Mouse (Mus musculus) embryonic facial prominence, embryonic 15.5 days (tissue): ENCODE data around the gene Aldh5a1. TPM values are rescaled to one million over a fixed set of nuclear protein-coding genes. Genes with fewer than 3 reads are reported as not detected.
A peak's percentile ranks its signal among the peaks of the same experiment; 100 is the strongest.

Experiments used
- ATAC-seq: fragments of 200-750 bp; cut with Nextera tagmentation; 2 replicates; pipeline ENCODE4 v1.8.0; 2017; ENCODE audit warnings: low read depth, moderate TSS enrichment; ENCODE audit not compliant: insufficient number of reproducible peaks, low FRiP score, low TSS enrichment
- H3K27ac ChIP-seq: fragments of 300-500 bp; sonication (generic); replicated peaks from 2 replicates; pipeline ENCODE4 v1.5.1; 2015; ENCODE audit warnings: mild to moderate bottlenecking, inconsistent platforms
- H3K27me3 ChIP-seq: fragments of 300-500 bp; sonication (generic); 2 replicates; pipeline ENCODE4 v1.6.1; 2015; ENCODE audit warnings: inconsistent platforms
- H3K36me3 ChIP-seq: fragments of 300-500 bp; sonication (generic); 2 replicates; pipeline ENCODE4 v1.6.1; 2015; ENCODE audit warnings: mild to moderate bottlenecking, inconsistent platforms
- H3K4me1 ChIP-seq: fragments of 300-500 bp; sonication (generic); 2 replicates; pipeline ENCODE4 v1.6.1; 2015; ENCODE audit warnings: inconsistent platforms
- H3K4me2 ChIP-seq: fragments of 300-500 bp; sonication (generic); replicated peaks from 2 replicates; pipeline ENCODE4 v1.6.1; 2015; ENCODE audit warnings: mild to moderate bottlenecking, inconsistent platforms
- H3K4me3 ChIP-seq: fragments of 300-500 bp; sonication (generic); replicated peaks from 2 replicates; pipeline ENCODE4 v1.5.1; 2015; ENCODE audit warnings: mild to moderate bottlenecking, inconsistent platforms
- H3K9ac ChIP-seq: fragments of 300-500 bp; sonication (generic); 2 replicates; pipeline ENCODE4 v1.6.1; 2015; ENCODE audit warnings: inconsistent platforms
- H3K9me3 ChIP-seq: fragments of 300-500 bp; sonication (generic); replicated peaks from 2 replicates; pipeline ENCODE4 v1.6.1; 2016; ENCODE audit warnings: inconsistent platforms
- WGBS: fragments of 180-500 bp; shearing (Covaris S2); methylation state at CpG from one replicate; pipeline ENCODE4 v1.1.7; 2015; 5-methylcytosine and 5-hydroxymethylcytosine counted together
- polyA plus RNA-seq: library from polyadenylated mRNA; unstranded; fragments of >200 nt; fragmentation: Nextera tagmentation; extraction: Ambion mirVana; gene quantifications from 2 replicates; pipeline ENCODE4 v1.2.1, GENCODE M21; 2015

The Aldh5a1 gene
- polyA plus RNA-seq, 1 experiment from 2014 or later, result 5.7 TPM

- Histone ChIP-seq H3K4me1 (peaks cover 18% of the 10 kb centered on the region), H3K9me3 (no peaks in the 10 kb centered on the region), H3K36me3 (no peaks in the 10 kb centered on the region), H3K4me3 (no peak overlapping the region), H3K4me2 (no peak overlapping the region), H3K27ac (no peak overlapping the region), H3K9ac (no peak overlapping the region), H3K27me3 (no peaks in the 10 kb centered on the region)
- WGBS, result 93% methylated on average over 7 of the region's 7 CpGs
- no peak for ATAC-seq
Measured at GRCm38 (mm10) chr13:24933199-24933598, 4.3 kb downstream of the Aldh5a1 start.

GRCm38 (mm10) chr13:24930591-24930990 is 6.9 kb downstream of the Aldh5a1 start:
- H3K27ac ChIP-seq, result no peak overlapping the region
- no peaks in the 10 kb centered on the region for H3K27me3 ChIP-seq
- ATAC-seq, result no peak
- H3K4me3 ChIP-seq, result no peak overlapping the region
- H3K4me2 ChIP-seq, result no peak overlapping the region
- H3K9ac ChIP-seq, result no peak overlapping the region
- H3K36me3 ChIP-seq, result no peaks in the 10 kb centered on the region
- H3K4me1 ChIP-seq, result 0 out of 2 replicates have a peak, but pooled peaks cover 3% of the 10 kb centered on the region
- H3K9me3 ChIP-seq, result no peaks in the 10 kb centered on the region

- Histone ChIP-seq H3K36me3 (peaks cover 32% of the 10 kb centered on the region), H3K9me3 (no peaks in the 10 kb centered on the region), H3K27ac (no peak overlapping the region), H3K9ac (no peak overlapping the region), H3K4me3 (no peak overlapping the region), H3K27me3 (no peaks in the 10 kb centered on the region), H3K4me1 (no peaks in the 10 kb centered on the region), H3K4me2 (no peak overlapping the region)
- ATAC-seq, result no peak
- 88% methylated on average over 5 of the region's 5 CpGs for WGBS
Measured at GRCm38 (mm10) chr13:24923991-24924390, 13.5 kb downstream of the Aldh5a1 start.

- ATAC-seq, result no peak
- peaks cover 45% of the 10 kb centered on the region for H3K36me3 ChIP-seq
- H3K4me2 ChIP-seq, result no peak overlapping the region
- H3K9ac ChIP-seq, result no peak overlapping the region
- H3K4me3 ChIP-seq, result no peak overlapping the region
- H3K27ac ChIP-seq, result no peak overlapping the region
- H3K9me3 ChIP-seq, result no peaks in the 10 kb centered on the region
- no peaks in the 10 kb centered on the region for H3K27me3 ChIP-seq
- no peaks in the 10 kb centered on the region for H3K4me1 ChIP-seq
- 87% methylated on average over 6 of the region's 6 CpGs for WGBS
Measured at GRCm38 (mm10) chr13:24921281-24921680, 16.2 kb downstream of the Aldh5a1 start.

GRCm38 (mm10) chr13:24920333-24920977 is 17.0 kb downstream of the Aldh5a1 start:
- 0 out of 2 replicates have a peak, but pooled peaks have one; percentile 51 for ATAC-seq
- 23% methylated on average over 5 of the region's 5 CpGs for WGBS

GRCm38 (mm10) chr13:24915831-24916230 is 21.6 kb downstream of the Aldh5a1 start:
- ATAC-seq, result no peak
- Histone ChIP-seq H3K4me2 (no peak overlapping the region), H3K9ac (no peak overlapping the region), H3K27ac (no peak overlapping the region), H3K4me1 (no peaks in the 10 kb centered on the region), H3K4me3 (no peak overlapping the region), H3K27me3 (no peaks in the 10 kb centered on the region), H3K9me3 (no peaks in the 10 kb centered on the region), H3K36me3 (peaks cover 50% of the 10 kb centered on the region)
- 69% methylated on average over 13 of the region's 13 CpGs for WGBS

More at GRCm38 (mm10) chr13:24920333-24920977, 17.0 kb downstream of the Aldh5a1 start:
- Histone ChIP-seq H3K4me2 (no peak overlapping the region), H3K27ac (no peak overlapping the region), H3K4me1 (no peaks in the 10 kb centered on the region), H3K4me3 (no peak overlapping the region), H3K9me3 (no peaks in the 10 kb centered on the region), H3K36me3 (peaks cover 52% of the 10 kb centered on the region), H3K9ac (no peak overlapping the region), H3K27me3 (no peaks in the 10 kb centered on the region)

GRCm38 (mm10) chr13:24914915-24915314 is 22.5 kb downstream of the Aldh5a1 start:
- Histone ChIP-seq H3K4me1 (no peaks in the 10 kb centered on the region), H3K4me2 (no peak overlapping the region), H3K9me3 (no peaks in the 10 kb centered on the region), H3K36me3 (peaks cover 50% of the 10 kb centered on the region), H3K9ac (no peak overlapping the region), H3K27ac (no peak overlapping the region), H3K27me3 (no peaks in the 10 kb centered on the region), H3K4me3 (no peak overlapping the region)
- 91% methylated on average over 4 of the region's 4 CpGs for WGBS
- ATAC-seq, result no peak

GRCm38 (mm10) chr13:24913576-24913975 is 23.9 kb downstream of the Aldh5a1 start:
- no peak overlapping the region for H3K27ac ChIP-seq
- H3K36me3 ChIP-seq, result peaks cover 44% of the 10 kb centered on the region
- H3K4me2 ChIP-seq, result no peak overlapping the region
- ATAC-seq, result no peak
- no peak overlapping the region for H3K4me3 ChIP-seq
- H3K9me3 ChIP-seq, result no peaks in the 10 kb centered on the region
- no peaks in the 10 kb centered on the region for H3K4me1 ChIP-seq
- 94% methylated on average over 7 of the region's 7 CpGs for WGBS
- no peak overlapping the region for H3K9ac ChIP-seq
- no peaks in the 10 kb centered on the region for H3K27me3 ChIP-seq

GRCm38 (mm10) chr13:24909112-24909511 is 28.3 kb downstream of the Aldh5a1 start:
- WGBS, result 87% methylated on average over 1 of the region's 1 CpGs
- no peak for ATAC-seq
- no peaks in the 10 kb centered on the region for H3K4me1 ChIP-seq

GRCm38 (mm10) chr13:24906831-24907570 is 30.5 kb downstream of the Aldh5a1 start:
- H3K9me3 ChIP-seq, result no peaks in the 10 kb centered on the region
- no peak overlapping the region for H3K4me3 ChIP-seq
- WGBS, result 82% methylated on average over 11 of the region's 11 CpGs
- no peaks in the 10 kb centered on the region for H3K4me1 ChIP-seq
- 0 out of 2 replicates have a peak, but pooled peaks cover 5% of the 10 kb centered on the region for H3K36me3 ChIP-seq
- ATAC-seq, result no peak
- H3K27me3 ChIP-seq, result no peaks in the 10 kb centered on the region
- H3K27ac ChIP-seq, result no peak overlapping the region
- no peak overlapping the region for H3K9ac ChIP-seq
- H3K4me2 ChIP-seq, result no peak overlapping the region

More at GRCm38 (mm10) chr13:24909112-24909511, 28.3 kb downstream of the Aldh5a1 start:
- H3K27ac ChIP-seq, result no peak overlapping the region
- no peak overlapping the region for H3K4me2 ChIP-seq
- no peak overlapping the region for H3K9ac ChIP-seq
- no peaks in the 10 kb centered on the region for H3K9me3 ChIP-seq
- H3K36me3 ChIP-seq, result peaks cover 12% of the 10 kb centered on the region; the same call in 1 of the 2 replicates
- H3K4me3 ChIP-seq, result no peak overlapping the region
- no peaks in the 10 kb centered on the region for H3K27me3 ChIP-seq

GRCm38 (mm10) chr13:24905422-24905821 is 32.0 kb downstream of the Aldh5a1 start:
- H3K9me3 ChIP-seq, result no peaks in the 10 kb centered on the region
- no peaks in the 10 kb centered on the region for H3K36me3 ChIP-seq
- no peaks in the 10 kb centered on the region for H3K27me3 ChIP-seq
- H3K4me3 ChIP-seq, result no peak overlapping the region
- H3K27ac ChIP-seq, result no peak overlapping the region
- no peak overlapping the region for H3K4me2 ChIP-seq
- no peak overlapping the region for H3K9ac ChIP-seq
- no peaks in the 10 kb centered on the region for H3K4me1 ChIP-seq
- 88% methylated on average over 12 of the region's 12 CpGs for whole genome bisulfite sequencing
- no peak for ATAC-seq
